Mouse (Mus musculus): ENCODE data around the gene Fancm.
"Not testable (repeated sequence)": the region's sequence is repeated elsewhere in the genome, so short reads cannot be mapped to it uniquely, and the experiment has no call there.

Fancm gene

DNA sequence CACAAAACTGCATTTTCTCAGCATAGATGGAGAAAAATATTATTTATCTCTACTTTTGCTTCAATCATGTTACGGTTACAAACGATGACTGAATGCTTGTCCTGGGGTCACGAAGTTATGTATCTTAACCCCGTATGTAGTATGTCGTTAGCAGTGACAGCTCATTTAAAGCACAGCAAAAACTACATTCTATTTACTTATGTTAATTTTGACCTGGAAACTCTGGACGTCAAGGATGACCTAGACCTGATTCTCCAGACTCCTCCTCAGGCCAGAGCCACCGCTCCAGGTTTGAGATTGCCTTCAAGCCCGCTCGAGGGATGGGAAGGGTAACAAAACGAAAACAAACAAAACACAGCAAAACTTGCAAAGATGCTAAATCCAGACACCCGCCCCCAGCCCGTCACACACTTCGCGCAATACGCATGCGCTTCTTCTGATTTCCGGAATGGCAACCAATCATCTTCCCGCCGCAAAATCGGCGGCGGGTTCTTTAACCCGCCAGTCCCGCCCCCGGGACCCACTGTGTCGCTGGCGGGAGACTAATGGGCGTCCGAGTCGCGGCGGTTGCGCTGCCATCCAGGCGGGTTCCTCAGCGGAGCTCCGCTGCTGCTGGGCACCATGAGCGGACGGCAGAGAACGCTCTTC is at the start of gene Fancm:
Gene Fancm, plus strand, starts transcription at position 519 of the 648 bp plus-strand sequence.
- in situ Hi-C loops (cut with MboI, MseI): loop anchor here (10.0 kb wide), 1 partner anchor 100 kb away; no protein-coding TSS in a partner anchor

- in situ Hi-C loops (cut with MboI, MseI): no loop called here
These were observed 39.6 kb upstream of the Fancm start for GRCm38 (mm10) chr12:65035839-65036189.

GRCm38 (mm10) chr12:65036190-65036870 is 39.1 kb upstream of the Fancm start, which contains the start of gene Prpf39:
Gene Prpf39 (plus strand): TSS chr12:65036333.
- in situ Hi-C loops (cut with MboI, MseI): no loop called here

DNA sequence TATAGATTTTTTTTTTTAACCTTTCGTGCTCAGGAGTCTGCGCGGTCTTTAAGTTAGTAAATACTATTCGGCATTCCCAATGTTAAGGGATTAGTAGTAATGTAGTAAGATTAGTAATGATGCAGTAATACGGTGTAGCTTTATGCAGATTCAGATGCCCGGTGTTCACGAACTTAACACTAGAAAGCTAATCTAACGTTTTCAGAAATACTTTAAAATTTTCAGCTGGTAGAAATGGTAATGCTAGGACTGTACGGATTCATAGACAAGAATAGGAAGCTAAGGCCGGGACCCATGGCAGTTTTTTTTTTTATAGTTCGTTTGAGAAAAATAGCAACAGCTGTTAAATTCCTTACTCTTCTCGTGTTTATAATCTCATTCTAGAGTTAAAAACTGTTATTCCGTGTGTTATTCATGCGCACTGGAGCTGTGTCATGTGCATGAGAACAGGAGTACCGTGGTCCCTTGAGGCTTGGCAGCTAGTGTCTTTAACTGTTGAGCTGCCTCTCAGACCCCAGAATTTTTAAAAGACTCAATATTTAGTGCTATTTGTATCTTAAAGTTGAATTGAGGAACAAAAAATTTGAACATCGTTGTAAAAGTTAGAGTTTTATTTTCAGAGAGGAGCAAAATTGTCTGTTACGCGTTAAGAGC is 38.4 kb upstream of the Fancm start:
- in situ Hi-C loops (cut with MboI, MseI): no loop called here

DNA sequence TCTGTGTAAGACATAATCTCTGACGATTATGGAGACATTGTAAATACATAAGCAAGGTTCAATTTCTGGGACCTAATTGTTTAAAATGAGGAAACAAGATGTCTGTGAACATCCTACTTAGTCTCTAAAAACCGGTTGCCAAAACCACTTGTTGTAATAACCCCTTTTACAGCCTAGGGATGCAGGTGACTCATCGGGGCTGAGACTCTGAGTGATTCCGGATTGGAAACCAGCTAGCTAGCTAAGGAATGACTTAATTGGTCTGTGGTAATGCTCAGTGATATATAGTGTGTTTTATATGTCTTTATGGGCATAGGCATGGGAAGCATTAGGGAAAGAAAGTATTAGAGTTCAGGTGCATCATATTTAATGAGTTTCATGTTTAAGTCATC is 37.9 kb upstream of the Fancm start:
- in situ Hi-C loops (cut with MboI, MseI): no loop called here

GRCm38 (mm10) chr12:65048799-65049198 is 26.6 kb upstream of the Fancm start:
- in situ Hi-C loops (cut with MboI, MseI): no loop called here

GRCm38 (mm10) chr12:65058203-65058602 is 17.2 kb upstream of the Fancm start:
- in situ Hi-C loops (cut with MboI, MseI): no loop called here

GRCm38 (mm10) chr12:65061082-65061481 is 14.3 kb upstream of the Fancm start:
- in situ Hi-C loops (cut with MboI, MseI): no loop called here

- in situ Hi-C loops (cut with MboI, MseI): no loop called here
These were observed 10.2 kb upstream of the Fancm start for GRCm38 (mm10) chr12:65065241-65065640.

- in situ Hi-C loops (cut with MboI, MseI): no loop called here
These were observed 9.2 kb upstream of the Fancm start for GRCm38 (mm10) chr12:65066234-65066633.

DNA sequence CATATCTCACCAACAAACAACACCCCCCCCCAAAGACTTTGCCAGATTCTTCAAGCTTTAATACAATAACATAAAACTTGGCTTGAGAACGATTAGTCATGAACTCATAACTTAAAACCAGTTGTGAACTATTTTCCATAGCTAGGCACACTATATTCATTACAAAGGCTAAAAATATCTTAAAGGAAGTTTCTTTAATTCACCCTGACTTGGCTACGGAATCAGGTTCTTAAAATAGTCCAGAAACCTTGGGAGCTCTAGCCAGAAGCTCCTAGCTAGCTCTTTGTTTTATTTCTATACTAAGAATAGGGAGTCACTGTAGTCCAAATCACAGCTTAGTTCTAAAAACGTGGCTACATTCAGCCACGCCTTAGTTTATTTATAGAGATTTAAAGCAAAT is 7.0 kb upstream of the Fancm start:
- in situ Hi-C loops (cut with MboI, MseI): no loop called here

DNA sequence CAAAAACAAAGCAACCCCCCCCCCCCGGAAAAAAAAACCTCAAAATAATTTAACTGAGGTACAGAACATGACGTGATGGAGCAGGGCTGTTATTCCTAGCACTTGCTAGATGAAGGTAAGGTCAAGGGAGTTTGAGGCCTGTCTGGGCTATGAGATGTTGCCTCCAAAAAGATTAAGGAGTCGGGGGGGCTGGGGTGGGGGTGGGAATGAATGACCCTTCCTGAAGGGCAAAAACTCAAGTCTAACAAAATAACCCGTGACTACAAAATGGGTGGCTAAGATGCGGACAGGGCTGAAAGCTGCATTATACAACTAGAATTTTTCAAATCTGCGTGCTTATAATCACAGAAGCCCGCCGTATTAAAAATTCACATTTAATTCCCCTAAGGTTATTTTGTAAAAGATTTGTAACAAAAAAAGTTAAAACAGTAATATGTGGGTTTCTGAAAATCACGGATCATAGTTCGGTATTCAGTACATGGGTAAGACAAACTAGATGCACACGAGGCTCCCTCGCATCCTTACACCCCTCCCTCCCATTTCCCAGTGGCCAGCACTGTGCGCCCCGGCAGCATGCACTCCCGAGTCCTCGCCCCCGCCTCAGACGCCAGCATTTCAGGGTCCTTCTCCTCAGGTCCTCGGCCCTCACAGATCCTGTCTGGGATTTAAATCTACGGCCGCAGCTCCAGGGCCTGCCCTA is 2.3 kb upstream of the Fancm start:
- in situ Hi-C loops (cut with MboI, MseI): loop anchor here (10.0 kb wide), 1 partner anchor 98 kb away; no protein-coding TSS in a partner anchor

DNA sequence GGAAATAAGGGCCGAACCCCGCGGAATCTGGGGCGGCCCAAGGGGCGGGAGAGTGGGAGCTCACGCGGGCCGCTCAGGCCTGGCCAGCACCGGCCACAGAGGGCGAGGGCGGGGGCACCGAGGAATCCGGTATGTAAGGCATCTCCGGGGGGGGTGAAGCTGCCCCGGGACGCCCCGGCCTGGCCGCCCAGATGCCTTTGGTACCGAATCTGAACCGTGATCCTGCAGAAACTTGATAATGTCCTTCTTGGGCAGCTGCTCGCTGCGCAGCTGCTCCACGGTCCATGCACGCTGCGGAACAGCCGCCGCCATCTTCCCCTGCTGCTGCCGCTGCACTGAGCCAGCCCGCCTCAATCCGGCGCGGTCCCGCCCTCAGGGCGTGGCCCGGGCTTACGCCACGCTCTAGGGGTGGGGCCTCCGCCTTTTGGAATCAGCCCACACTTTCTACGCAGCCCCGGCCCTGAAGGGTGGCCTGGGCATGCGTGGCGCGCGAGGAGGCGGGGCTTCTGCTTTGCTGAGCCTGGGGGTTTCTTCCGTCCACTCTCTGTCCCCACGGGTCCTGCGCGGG is 1.7 kb upstream of the Fancm start, which contains the start of gene Fkbp3:
Gene Fkbp3, minus strand, starts transcription at position 397 of the 568 bp plus-strand sequence.
- in situ Hi-C loops (cut with MboI, MseI): loop anchor here (10.0 kb wide), 1 partner anchor 99 kb away; no protein-coding TSS in a partner anchor

GRCm38 (mm10) chr12:65074651-65075050 is 752 bp upstream of the Fancm start:
- in situ Hi-C loops (cut with MboI, MseI): loop anchor here (10.0 kb wide), 1 partner anchor 100 kb away; no protein-coding TSS in a partner anchor

DNA sequence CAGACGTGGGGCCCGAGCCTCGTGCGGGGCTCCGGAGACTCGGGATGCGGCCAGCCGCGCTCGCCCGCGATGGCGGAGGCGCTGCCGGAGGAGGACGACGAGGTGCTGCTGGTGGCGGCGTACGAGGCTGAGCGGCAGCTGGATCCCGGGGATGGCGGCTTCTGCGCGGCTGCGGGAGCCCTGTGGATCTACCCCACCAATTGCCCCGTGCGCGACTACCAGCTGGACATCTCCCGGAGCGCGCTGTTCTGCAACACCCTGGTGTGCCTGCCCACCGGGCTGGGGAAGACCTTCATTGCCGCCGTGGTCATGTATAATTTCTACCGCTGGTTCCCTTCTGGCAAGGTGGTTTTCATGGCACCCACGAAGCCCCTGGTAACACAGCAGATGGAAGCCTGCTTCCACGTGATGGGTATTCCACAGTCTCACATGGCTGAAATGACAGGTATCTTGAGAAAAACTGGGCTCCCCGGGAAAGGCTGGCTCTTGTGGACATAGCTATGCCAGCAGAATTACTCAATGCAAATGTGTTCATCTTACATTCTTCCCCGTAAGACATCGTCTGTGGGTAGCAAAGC is 419 bp downstream of the Fancm start:
- in situ Hi-C loops (cut with MboI, MseI): loop anchor here (10.0 kb wide), 1 partner anchor 101 kb away; no protein-coding TSS in a partner anchor

- in situ Hi-C loops (cut with MboI, MseI): loop anchor here (10.0 kb wide), 1 partner anchor 102 kb away; no protein-coding TSS in a partner anchor
These were observed 1.5 kb downstream of the Fancm start for GRCm38 (mm10) chr12:65076906-65077305.

GRCm38 (mm10) chr12:65108746-65109145 is 33.3 kb downstream of the Fancm start:
- in situ Hi-C loops (cut with MboI, MseI): no loop called here

GRCm38 (mm10) chr12:65111503-65111902 is 36.1 kb downstream of the Fancm start:
- in situ Hi-C loops (cut with MboI, MseI): no loop called here

DNA sequence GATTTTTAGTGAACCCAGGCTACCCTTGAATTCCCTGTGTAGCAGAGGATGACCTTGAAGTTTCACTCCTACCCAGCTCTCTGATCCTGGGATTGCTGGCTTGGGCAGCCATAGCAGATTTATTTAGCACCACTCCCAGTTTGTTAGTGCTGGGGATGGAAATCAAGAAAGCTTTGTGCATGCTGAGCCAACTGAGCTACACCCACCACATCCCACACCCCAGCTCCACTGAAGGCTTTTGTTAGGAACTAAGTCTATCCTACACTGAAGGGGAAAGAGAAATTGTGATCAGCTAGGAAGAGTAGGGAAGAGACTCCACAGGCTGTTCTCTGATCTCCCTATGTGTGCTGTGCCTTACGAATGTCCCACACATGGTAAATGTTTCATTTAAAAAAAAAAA is 37.4 kb downstream of the Fancm start:
- in situ Hi-C loops (cut with MboI, MseI): no loop called here

DNA sequence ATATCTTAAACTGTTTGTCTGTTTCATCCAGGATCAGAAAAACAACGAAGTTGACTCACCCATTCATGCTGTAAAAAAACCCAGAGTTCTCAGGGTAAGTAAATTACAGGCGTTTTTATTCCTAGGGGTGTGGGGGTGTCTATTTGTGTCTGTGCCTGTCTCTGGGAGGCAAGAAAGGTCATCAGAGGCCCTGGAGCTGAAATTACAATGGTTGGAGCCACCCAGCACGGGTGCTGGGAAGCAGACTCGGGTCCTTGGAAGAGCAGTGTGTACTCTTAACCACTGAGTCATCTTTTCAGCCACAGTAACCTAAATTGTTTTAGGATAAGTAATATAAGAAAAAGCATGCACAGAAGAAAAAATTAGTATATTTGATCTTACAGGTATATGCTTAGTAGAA is 38.5 kb downstream of the Fancm start:
- in situ Hi-C loops (cut with MboI, MseI): no loop called here

- in situ Hi-C loops (cut with MboI, MseI): not testable (repeated sequence)
These were observed 39.6 kb downstream of the Fancm start for GRCm38 (mm10) chr12:65114978-65115377.

All from T-helper 2 cell (primary cell).